Mouse (Mus musculus) myocyte (in vitro differentiated cells): Measurements from ENCODE around the gene Gm10401.

Source experiments
- CEBPB ChIP-seq: IDR thresholded peaks from 2 replicates; pipeline ENCODE4 v1.6.1; 2011; ENCODE audit warnings: mild to moderate bottlenecking, moderate library complexity; ENCODE audit not compliant: poor library complexity, insufficient read depth, severe bottlenecking
- E2F4 ChIP-seq: IDR thresholded peaks from one replicate; pipeline ENCODE4 v1.6.1; 2011; ENCODE audit warnings: mild to moderate bottlenecking, control low read depth, moderate library complexity; ENCODE audit not compliant: insufficient read depth
- MAX ChIP-seq: IDR thresholded peaks from one replicate; pipeline ENCODE4 v1.6.1; 2011; ENCODE audit warnings: low read depth, mild to moderate bottlenecking, control low read depth
- MYOD1 ChIP-seq, 3 experiments: IDR thresholded peaks; one replicate each; pipeline ENCODE4 v1.6.1; 2011; ENCODE audit warnings: control low read depth in 2 of 3, low read depth in 2 of 3, mild to moderate bottlenecking in 2 of 3, moderate library complexity in 1 of 3; ENCODE audit not compliant: insufficient read length in 2 of 3, control insufficient read depth in 1 of 3
- POLR2A ChIP-seq: IDR thresholded peaks from one replicate; pipeline ENCODE4 v1.6.1; 2011; ENCODE audit warnings: low read depth, mild to moderate bottlenecking, control low read depth, moderate library complexity; ENCODE audit not compliant: insufficient read length
- POLR2AphosphoS2 ChIP-seq: IDR thresholded peaks from one replicate; pipeline ENCODE4 v1.6.1; 2011; ENCODE audit warnings: low read depth, control low read depth; ENCODE audit not compliant: insufficient read length
- TCF12 ChIP-seq: IDR thresholded peaks from one replicate; pipeline ENCODE4 v1.6.1; 2011; ENCODE audit warnings: mild to moderate bottlenecking, control low read depth; ENCODE audit not compliant: poor library complexity, insufficient read depth, severe bottlenecking
- TCF3 ChIP-seq: IDR thresholded peaks from one replicate; pipeline ENCODE4 v1.6.1; 2011; ENCODE audit warnings: low read depth, control low read depth; ENCODE audit not compliant: insufficient read length
- USF1 ChIP-seq: IDR thresholded peaks from one replicate; pipeline ENCODE4 v1.6.1; 2011; ENCODE audit warnings: low read depth, mild to moderate bottlenecking, control low read depth, moderate library complexity

DNA sequence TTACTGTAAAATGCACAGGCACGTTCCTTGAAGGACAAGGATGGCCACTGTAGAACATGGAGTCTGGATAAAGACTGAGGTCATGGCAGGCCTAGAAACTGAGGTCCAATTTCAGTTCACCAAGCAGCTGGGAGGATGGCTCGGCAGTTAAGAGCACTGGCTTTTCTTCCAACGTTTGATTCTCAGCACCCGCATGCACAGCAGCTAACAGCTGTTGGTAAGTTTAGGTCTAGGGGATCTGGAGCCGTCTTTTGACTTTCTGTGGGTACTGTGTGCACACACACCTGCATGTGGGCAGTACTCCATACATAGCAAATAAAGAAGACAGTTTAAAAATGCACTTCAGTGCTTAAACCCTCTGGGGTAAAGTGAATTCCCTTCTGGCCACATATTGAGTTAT is 16.5 kb downstream of the Gm10401 start:
- no peak for TF ChIP-seq POLR2A
- TF ChIP-seq USF1: no peak
- TF ChIP-seq MAX: no peak
- TF ChIP-seq MYOD1 (IDR thresholded peaks at IDR 0.05; ENCODE audit: control insufficient read depth in 1 of 3, insufficient read length in 2 of 3, low read depth in 2 of 3): no peak
- TF ChIP-seq E2F4: no peak
- TF ChIP-seq TCF12: no peak
- no peak for TF ChIP-seq POLR2AphosphoS2
- TF ChIP-seq CEBPB: no peak
- no peak for TF ChIP-seq TCF3
